Mouse (Mus musculus): Measurements from ENCODE around the gene Rnf180.

The Rnf180 gene

DNA sequence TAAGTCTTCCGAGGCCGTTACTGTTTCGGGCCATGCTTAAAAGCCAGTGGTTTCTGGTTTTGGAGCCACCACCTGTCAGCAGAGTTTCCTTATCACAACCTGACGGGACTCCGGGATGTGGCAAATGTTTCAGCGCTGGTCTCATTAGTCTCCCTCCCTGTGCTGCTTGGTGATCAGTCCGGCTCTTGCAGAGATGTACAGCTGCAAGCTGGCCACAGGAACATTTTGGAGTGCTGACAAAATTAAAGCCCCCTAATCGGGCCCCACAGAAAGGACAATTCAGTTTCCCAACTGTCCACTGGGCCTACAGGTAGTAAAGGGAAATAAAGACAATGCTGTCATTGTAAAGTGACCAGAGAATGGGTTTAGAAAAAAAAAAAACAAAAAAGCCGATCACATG, 44.4 kb downstream of the Rnf180 start:
- DNase-seq, result no peak

- no peak for DNase-seq
Measured at GRCm38 (mm10) chr13:105249599-105249998, 45.0 kb downstream of the Rnf180 start.

- no peak for DNase-seq
Measured at GRCm38 (mm10) chr13:105247691-105248090, 46.9 kb downstream of the Rnf180 start.

- DNase-seq, result no peak
Measured at GRCm38 (mm10) chr13:105240810-105241209, 53.8 kb downstream of the Rnf180 start.

DNA sequence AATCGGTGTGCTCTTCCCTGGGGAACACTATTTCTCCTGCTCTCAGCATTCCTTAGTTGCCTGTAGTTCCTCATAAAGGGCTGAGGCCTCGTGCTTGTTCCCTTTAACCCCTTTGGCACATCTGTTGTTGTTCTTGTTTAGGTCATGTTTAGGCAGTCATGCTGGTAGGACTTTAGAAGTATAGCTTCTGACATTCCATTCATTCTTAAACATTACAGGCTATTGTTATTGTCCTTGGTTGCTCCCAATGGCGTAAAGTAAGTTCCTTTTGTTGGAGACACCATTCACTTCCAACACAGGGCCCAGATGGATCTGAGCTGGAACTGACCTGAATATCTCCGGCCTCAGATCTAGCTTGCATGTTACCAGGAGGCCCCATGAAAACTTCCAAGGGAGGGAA, 67.5 kb downstream of the Rnf180 start:
- no peak for DNase-seq

- no peak for DNase-seq
Measured at GRCm38 (mm10) chr13:105224048-105224447, 70.6 kb downstream of the Rnf180 start.

DNA sequence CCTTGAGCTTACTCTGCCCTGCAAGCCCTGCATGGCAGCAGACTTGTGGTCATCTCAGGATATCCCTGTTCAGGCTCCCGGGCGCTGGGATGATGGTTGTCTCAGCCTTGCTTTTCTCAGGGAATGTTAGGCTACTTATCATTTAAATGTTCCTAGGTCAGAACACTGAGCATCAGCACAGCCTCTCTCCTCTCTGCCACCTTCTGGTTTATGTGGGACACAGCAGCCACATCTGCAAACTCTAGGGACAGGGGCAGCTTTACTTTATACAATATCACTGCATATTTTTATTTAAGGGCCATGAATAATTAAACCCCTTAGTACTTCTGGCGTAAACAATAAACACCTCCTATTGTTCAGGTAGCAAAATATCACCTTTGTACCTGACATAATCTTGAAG, 71.5 kb downstream of the Rnf180 start:
- DNase-seq, result peak; percentile 11

DNA sequence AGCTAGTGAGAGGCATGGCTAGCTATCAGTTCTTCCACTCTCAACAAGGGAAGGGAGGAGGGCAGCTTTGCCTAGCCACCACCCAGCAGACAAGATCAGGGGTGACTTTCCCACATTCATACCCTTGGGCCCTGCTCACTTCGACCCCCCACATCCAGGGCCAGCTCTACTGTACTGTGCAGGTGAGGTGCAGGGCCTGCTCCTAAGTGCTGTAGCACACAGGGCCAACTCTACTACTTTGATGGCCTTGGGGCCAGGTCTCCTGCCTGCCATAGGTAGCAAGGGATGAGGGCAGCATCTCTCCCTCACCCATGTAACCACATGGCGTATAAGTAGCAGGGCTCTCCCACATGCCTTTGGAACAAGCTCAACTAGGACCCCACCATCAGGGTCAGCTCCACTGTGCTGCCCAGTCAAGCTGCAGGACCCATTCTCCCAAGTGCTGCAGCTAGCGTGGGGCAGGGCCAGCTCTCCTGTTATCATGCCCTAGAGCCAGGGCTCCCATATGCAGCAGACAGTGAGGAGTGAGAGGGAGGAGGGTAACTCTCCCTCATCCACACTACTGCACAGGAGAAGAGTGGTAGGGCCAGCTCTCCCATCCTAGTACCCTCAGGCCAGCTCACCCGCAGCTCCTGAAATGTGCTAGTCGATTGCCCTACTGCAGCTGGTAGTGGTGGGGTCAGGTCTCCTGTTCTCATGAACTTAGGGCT, 72.4 kb downstream of the Rnf180 start:
- no peak for DNase-seq

DNA sequence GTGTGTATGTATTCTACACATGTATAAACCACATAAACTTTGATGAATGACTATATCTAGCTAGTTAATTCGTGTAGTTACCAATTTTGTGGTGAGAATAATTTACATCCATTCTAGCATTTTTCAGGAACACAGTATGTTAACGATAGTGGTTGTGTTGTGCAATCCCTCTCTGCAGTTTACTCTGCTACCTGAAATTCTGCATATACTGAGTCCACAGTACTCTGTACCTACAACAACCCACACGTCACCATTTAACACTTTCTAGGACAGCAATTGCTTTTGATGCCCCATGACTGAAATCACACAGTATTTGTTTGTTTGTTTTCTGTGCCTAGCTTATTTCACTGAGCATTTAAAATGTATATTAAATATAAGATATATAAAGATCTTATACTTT, 83.9 kb downstream of the Rnf180 start:
- DNase-seq, result no peak

GRCm38 (mm10) chr13:105203851-105204250, 90.8 kb downstream of the Rnf180 start:
- no peak for DNase-seq

DNA sequence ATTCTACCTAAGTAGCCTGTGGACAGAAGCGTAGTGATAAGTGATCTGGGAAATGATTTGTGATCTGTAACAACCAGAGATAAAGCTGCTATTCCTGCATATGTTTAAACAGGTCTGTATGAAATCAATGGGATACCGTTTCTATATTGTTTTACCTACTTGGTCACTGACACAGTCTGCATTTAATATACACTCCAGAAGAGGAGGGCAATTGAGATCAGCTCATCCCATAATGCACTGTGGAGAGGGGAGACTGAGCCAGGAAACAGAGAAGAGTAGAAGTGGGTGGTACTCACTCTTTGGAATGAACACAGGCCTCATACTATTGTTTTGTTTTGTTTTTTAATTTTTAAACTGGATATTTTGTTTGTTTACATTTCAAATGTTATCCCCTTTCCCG, 96.0 kb downstream of the Rnf180 start:
- no peak for DNase-seq

GRCm38 (mm10) chr13:105198028-105198427, 96.6 kb downstream of the Rnf180 start:
- no peak for DNase-seq

DNA sequence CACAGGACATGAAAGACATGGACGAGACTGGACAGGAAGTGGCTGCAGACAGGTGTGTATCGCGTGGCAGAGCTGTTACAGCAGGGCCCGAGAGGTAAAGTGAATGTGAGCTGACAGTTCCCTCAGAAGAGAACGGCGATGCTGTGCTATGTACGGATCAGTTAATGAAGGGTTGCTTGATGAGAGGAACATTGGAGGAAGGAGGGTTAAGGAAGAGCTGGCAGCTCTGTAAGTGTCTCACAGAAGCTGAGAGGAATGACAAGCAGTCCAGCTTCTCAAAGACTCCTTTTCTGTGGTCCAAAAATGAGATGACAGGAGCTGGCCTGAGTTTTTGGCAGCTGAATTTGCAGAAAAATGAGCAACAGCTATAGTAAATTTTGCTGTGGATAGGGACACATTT, 101.0 kb downstream of the Rnf180 start:
- DNase-seq, result no peak

DNA sequence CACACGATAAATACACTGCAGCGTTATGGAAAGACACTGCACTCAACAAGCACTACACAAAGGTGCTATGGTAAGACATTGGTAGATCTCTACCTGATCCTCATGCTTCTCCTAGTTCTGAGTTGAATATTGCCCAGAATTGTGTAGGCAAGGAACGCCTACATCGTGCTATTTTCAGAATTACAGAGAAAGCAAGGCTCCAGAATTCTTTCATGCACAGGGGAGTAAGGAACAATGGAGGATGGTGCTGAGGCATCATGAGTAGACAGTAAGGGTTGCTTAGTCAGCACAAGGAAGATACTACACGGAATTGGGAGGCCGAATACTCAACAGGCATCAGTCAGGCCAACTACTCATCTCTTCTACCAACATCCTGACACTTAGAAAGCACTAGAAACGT, 105.9 kb downstream of the Rnf180 start:
- no peak for DNase-seq

DNA sequence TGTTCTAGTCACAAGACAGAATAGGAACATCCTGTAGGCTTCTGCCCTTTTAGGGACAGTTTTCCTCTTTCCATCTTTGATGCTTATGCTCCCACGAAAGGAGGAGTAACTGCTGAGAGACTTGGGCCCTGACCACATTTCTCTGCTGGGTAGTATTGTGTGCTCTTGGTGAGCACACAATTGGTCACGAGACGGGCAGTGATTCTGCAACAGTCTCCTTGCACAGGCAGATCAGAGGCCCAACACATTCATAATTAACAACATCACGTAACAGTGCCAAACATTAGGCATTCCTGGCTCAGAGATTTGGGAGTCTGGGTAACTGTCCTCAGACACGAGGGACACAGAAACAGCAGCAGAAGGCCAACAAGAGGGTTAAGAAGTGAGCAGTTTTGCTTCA, 113.8 kb downstream of the Rnf180 start:
- no peak for DNase-seq

DNA sequence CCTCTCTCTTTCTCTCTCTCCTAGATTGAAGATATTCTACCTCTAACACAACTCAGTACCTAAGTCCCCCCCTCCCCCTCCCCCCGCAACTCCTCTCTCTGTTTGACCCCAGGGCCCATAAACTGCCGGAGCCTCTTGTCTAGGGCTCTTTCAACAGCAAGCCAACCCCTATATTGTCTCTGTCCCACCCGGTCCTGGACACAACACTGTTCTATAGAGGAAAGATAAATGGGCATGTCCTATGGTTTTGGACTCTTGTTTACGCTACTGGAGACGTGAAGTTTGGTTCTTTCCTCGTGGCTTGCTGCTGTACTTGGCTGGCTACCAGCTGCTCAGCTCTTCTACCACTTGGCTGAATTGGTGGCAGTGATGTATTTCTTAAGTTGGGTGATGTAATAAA, 129.2 kb downstream of the Rnf180 start:
- DNase-seq, result no peak

GRCm38 (mm10) chr13:105153955-105154354, 140.7 kb downstream of the Rnf180 start:
- DNase-seq, result peak; percentile 16

DNA sequence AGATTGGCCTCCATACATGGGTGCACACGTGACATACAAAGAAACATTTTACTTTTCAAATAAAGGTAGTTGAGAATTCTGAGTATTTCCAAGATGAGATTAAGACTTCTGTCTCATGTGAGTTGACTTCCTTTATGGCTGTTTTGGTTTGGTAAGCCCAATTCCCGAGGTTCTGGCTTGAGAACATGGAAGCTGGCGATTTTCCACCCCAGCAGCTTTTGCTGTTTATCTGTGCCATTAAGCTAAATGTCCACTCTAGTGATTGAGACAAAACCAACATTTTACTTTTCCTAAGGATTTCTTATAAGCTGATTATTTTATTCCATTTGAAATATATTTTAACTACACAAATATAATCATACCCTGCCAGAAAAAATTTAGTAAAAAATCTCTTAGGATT, 144.6 kb downstream of the Rnf180 start:
- no peak for DNase-seq

DNA sequence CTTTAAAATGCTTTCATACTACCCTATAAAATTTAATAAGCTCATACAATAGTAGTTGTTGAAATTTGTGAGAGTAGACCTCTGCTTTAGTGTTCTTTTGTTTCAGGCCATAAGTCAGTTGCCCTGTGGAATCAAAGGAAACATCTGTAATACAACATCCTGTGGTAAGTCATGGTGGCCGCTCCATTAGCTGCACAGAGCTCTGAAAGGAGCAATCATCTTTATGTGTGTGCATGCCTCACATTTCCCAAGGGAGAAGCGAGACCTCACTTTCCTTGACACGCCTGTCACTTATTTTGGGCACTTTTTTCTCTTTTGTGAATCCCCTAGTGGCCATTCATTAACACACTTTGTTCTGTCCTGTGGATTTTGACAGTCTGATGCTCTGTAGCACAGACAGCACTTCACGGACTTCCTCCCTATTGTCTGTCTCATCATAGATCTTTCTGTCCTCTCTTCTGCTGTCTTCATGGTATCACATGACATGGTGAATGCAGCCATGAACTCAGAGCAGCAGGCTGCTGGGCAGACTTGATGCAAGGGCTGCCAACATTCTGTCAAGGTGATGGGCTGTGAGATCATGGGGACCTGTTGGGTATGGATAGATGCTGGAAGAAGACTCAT, 146.7 kb downstream of the Rnf180 start:
- DNase-seq, result no peak

DNA sequence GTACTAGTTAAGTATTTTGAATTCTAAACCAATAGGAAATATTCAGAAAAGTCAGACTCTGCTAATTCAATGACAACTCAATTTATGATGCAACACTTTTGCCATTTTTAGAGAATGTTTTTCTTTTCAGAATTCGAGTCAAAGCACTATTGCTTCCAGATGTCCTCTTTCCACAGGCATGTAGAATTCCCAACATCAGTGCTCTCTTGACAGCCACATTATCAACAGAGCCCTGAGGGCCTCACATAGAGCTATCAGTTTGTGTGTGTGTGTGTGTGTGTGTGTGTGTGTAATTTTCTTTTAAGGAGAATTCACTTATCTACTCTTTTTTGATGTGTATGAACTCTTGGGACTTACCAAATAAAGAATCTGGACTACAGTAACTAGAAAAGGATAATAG, 147.8 kb downstream of the Rnf180 start:
- DNase-seq, result no peak

DNA sequence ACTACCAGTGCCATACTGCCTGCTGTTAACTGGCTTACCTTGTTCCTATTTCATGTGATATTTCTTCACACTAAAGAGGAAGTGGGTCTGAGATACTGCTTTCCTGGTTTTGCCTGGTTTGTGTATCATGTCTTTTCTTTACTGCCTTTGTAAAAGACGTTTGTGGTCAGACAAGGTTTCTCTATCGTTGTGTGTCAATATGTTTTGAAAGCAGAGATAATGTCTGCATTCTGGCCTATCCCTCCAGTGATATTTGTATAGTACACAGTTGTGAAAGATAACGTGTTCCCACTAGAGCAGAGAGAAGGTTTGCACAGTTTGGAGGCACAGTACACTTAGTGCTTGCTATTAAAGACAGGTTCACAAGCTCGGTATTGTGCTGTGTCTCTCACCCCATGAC, 154.7 kb downstream of the Rnf180 start:
- DNase-seq, result no peak

DNA sequence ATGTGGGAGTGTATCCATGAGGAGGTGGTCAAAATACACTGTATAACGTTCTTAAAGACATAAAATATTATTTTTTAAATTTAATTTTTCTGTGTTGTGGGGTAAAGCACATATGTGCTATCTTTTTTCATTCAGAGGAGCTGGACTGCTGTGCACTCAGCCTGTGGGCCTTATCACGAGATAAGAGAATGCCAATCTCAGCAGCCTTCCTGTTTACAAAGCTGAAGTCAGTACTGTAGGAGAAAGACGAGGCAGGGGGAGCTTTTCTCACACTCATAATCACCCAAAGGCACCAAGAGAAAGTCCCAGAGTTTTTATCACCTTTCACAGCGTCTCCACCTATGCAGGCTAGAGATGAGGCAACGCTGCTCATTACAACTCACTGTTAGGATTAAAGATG, 160.2 kb downstream of the Rnf180 start:
- no peak for DNase-seq

- no peak for DNase-seq
Measured at GRCm38 (mm10) chr13:105132776-105133175, 161.8 kb downstream of the Rnf180 start.

DNA sequence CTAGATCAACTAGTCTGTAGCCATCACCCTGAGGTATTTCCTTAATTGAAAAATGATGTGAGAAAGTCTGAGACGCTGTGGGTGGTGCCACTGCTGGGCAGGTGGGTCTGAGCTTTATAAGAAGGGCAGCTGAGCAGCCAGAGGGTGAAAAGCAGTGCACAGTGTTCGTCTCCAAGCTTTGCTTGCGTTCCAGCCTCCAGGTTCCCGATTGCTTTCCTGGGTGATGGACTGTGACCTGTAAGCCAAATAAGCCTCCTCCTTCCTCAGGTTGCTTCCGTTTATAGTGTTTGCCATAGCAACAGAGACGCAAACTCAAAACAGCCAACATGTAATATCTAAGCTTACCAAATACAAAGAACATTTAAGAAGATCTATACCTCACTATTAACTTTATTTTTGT, 162.2 kb downstream of the Rnf180 start:
- no peak for DNase-seq

DNA sequence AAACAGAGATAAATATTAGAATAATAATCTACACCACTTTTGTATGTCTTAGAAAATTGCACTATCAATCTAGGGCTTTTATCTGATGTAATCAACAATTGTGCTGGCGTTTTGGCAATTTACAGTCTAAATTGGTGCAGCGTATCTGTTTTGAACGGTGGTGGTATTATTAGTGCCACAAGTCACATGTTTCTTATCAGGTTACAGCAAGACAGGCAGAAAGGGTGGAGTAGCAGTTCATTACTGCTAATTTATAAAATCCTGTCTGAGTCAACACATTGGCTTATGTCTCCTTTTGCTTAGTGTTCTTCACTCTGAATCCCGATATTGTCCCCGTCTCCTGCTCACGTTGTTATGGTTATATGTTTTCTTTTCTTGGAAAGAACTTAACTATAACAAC, 164.5 kb downstream of the Rnf180 start:
- no peak for DNase-seq

All from cerebellum, adult 11 months (tissue).